Mouse (Mus musculus): ENCODE measurements around the gene 6030468B19Rik. TPM values are rescaled to one million over a fixed set of nuclear protein-coding genes. Genes with fewer than 3 reads are reported as not detected.
"Not testable (repeated sequence)": the region's sequence is repeated elsewhere in the genome, so short reads cannot be mapped to it uniquely, and the experiment has no call there.

6030468B19Rik gene
- total RNA-seq, 2 experiments from 2014 or later, result not detected

GRCm38 (mm10) chr11:117826164-117826563 is 28.7 kb downstream of the 6030468B19Rik start:
- no peak for DNase-seq
- intact Hi-C loops (cut with DNase I), result loop anchor here (5.0 kb wide), 3 partner anchors 119 to 594 kb away; no protein-coding TSS in a partner anchor

DNA sequence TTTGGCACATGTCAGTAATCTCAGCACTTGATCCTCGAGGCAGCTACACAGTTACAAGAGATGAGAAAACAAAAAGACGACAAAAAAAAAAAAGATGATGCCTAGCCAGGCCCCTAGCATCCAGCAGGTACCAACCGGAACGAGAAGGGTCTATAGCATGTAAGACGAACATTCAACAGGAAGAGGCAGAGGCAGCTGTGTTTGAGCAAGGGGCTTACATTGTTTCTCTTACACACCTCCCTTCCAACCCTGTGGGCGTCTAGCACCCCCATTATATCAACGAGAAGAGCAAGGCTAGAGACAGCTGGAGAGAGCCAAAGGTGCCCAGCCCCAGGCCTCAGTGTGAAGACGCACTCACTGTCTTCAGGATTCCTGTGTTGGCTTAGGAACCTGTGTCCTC is 29.5 kb downstream of the 6030468B19Rik start:
- intact Hi-C loops (cut with DNase I), result loop anchor here (5.0 kb wide), 3 partner anchors 120 to 595 kb away; no protein-coding TSS in a partner anchor
- DNase-seq, result no peak

DNA sequence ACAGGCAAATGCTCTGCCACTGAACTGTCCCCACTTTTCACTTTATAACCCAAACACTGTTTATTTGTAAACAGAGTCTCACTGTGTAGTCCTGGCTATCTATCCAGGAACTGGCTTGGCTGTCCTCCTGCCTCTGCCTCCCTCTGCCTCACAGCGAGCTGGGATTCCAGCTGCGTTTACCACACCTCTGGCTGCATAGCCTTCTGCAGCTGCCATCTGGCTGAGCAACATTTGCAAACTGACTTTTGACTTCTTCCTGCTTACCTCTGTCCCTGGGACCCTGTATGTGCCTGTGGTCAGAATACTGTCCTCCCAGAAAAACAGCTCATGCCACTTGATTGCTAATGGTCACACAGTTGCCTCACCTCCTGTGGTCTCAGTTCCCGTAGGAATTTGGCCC is 29.9 kb downstream of the 6030468B19Rik start:
- no peak for DNase-seq
- intact Hi-C loops (cut with DNase I), result loop anchor here (5.0 kb wide), 3 partner anchors 120 to 595 kb away; no protein-coding TSS in a partner anchor

GRCm38 (mm10) chr11:117828149-117828887 is 30.9 kb downstream of the 6030468B19Rik start:
- intact Hi-C loops (cut with DNase I), result loop anchor here (5.0 kb wide), 3 partner anchors 121 to 596 kb away; no protein-coding TSS in a partner anchor
- DNase-seq, result no peak

- no peak for DNase-seq
- intact Hi-C loops (cut with DNase I), result loop anchor here (5.0 kb wide), 3 partner anchors 122 to 597 kb away; no protein-coding TSS in a partner anchor
These were observed 31.6 kb downstream of the 6030468B19Rik start for GRCm38 (mm10) chr11:117828888-117829604.

- intact Hi-C loops (cut with DNase I), result loop anchor here (5.0 kb wide), 3 partner anchors 122 to 597 kb away; no protein-coding TSS in a partner anchor
These were observed 32.3 kb downstream of the 6030468B19Rik start for GRCm38 (mm10) chr11:117829671-117830215.

DNA sequence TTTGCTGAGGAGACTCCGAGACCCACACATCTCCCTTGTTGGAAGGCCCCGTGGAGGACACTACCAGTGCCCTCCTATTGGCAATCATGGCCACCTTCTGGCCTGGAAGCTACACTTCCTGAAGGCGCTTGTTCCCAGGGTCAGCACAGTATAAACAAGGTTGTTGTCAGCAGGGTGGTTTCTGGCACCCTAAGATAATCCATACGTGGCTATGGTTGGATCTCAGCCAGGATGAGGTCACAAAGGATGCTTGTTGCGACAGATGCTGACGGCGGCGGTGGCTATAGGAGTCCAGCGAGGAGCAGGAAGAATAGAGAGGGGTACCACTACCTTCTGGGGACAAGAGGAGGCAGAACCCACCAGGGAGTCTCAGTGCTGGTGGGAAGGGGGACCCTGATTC is 32.9 kb downstream of the 6030468B19Rik start:
- no peak for DNase-seq
- intact Hi-C loops (cut with DNase I), result no loop called here

More at GRCm38 (mm10) chr11:117829671-117830215, 32.3 kb downstream of the 6030468B19Rik start:
- DNase-seq, result no peak

DNA sequence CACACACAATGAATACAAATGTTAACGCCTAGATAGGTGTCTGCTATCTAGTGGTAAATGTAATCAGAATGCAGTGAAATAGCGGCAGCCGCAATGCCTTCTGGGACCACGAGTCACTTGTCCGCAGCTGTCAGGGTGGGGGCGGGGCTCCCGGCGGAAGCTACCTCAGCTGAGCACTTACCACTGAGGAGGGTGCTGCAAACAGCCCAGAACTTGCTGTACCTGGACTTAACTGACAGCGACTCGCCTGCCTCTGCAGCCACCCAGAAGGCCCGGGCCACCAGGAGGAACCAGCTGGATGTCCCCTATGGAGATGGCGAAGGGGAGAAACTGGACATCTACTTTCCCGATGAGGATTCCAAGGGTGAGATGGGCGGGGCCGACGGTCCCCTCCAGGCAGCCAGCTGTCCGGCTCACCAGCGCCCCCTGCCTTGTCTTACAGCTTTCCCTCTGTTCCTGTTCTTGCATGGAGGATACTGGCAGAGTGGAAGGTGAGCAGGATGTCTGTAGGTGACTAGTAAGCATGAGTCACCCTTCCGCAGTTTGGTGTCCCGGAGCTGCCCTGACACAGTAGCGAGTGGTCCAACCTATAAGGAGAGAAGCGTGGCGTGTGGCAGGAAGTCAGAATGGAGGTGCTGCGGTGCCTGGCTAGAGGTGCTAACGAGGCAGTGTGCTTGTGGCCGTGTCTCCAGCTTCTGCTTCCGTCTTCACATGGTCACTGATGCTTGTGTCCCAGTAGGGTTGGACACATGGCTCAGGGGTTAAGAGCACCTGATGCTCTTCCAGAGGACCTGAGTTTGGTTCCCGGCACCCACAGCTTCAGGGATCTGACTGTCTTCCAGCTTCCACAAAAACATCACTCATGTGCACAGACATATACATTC is 34.9 kb downstream of the 6030468B19Rik start:
- intact Hi-C loops (cut with DNase I), result no loop called here

DNA sequence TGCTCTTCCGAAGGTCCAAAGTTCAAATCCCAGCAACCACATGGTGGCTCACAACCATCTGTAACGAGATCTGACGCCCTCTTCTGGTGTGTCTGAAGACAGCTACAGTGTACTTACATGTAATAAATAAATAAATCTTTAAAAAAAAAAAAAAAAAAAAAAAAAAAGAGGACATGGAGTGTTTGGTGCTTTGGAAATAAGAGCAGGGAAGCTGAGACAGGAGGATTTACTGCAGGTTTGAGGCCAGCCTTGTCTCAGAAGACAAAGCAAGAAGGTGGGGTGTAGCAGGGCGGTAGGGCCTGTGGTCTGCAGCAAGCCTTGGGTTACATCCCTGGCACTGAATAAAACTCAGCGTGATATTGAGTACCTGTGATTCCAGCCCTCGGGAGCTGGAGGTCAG is 36.0 kb downstream of the 6030468B19Rik start:
- intact Hi-C loops (cut with DNase I); DNase-seq: not testable (repeated sequence)

More for the DNA sequence above, 34.9 kb downstream of the 6030468B19Rik start:
- DNase-seq, result peak; percentile 76 to 80

DNA sequence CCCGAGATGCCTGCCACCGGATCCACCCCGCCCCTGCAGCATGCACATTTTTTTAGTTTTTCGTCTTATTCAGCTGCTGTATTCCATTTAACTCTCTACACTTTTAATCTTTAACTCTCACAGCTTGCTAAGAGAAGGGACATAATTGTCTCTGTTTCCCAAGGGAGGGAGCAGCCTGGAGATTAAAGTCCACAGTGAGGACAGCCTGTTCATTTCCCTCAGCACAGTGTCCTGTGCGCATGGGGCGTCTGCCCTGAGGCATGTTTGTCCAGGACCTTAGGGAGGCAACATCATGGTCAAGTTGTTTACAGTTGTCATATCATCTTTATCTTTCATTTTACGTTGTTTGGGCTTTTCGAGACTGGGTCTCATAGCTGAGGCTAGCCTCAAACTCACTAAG is 36.6 kb downstream of the 6030468B19Rik start:
- intact Hi-C loops (cut with DNase I), result no loop called here
- no peak for DNase-seq

DNA sequence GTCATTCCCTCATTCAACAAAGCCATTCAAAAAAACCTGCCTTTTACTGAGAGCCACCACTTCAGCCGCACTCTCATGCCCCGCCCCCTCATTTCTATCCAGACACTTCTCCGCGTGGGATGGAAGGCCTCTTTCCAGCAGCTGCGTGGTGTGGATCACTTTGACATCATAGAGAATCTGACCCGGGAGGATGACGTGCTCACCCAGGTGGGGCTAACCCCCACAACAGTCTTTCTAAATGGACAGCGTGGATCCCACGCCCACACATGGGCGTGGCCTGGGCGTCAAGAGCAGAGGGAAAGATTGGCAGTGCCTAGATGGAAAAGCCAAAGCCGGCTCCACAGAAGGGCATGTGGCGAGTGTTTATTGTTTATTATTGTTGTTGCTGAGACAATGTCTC is 38.8 kb downstream of the 6030468B19Rik start:
- intact Hi-C loops (cut with DNase I), result no loop called here
- no peak for DNase-seq

GRCm38 (mm10) chr11:117838572-117838971 is 41.1 kb downstream of the 6030468B19Rik start:
- DNase-seq, result no peak
- intact Hi-C loops (cut with DNase I), result no loop called here

DNA sequence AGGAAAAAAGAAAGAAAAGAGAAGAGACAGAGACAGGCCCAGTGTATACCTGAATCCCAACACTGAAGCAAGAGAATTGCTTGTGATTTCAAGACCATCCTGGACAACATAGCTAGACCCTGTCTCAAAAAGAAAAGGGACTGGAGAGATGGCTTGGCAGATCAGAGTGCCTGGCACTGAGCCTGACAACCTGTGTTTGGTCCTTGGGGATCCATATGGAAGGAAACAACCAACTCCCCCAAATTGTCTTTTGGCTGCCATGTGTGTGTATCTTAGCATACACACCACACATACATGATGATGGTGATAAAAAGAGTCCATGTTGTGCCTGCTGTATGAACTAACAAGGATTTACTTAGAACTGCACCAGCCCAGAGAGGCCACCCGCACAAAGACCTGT is 41.6 kb downstream of the 6030468B19Rik start:
- no peak for DNase-seq
- intact Hi-C loops (cut with DNase I), result no loop called here

GRCm38 (mm10) chr11:117840910-117841309 is 43.5 kb downstream of the 6030468B19Rik start:
- no peak for DNase-seq
- intact Hi-C loops (cut with DNase I), result no loop called here

- intact Hi-C loops (cut with DNase I), result no loop called here
- DNase-seq, result no peak
These were observed 46.0 kb downstream of the 6030468B19Rik start for GRCm38 (mm10) chr11:117843434-117843833.

DNA sequence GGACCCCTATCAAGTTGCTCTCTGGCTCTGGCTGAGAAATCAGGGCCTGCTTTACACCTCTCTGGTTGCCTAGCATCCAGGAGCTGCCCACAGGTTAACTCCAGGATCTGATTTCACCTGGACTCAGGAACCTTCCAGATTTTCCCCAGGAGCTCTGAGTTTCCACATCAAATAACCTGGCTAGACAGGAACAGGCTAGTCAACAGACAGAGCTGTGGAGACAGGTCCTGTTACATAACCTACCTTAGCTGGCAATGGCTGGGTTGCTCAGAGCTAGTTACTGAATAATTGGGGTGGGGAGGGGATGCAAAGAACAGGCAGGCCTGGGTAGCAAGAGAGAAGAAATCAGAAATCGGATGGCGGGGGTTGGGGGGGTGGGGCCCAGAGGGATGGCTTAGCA is 47.5 kb downstream of the 6030468B19Rik start:
- intact Hi-C loops (cut with DNase I), result no loop called here
- DNase-seq, result no peak

GRCm38 (mm10) chr11:117845651-117846050 is 48.2 kb downstream of the 6030468B19Rik start:
- intact Hi-C loops (cut with DNase I), result no loop called here
- no peak for DNase-seq

DNA sequence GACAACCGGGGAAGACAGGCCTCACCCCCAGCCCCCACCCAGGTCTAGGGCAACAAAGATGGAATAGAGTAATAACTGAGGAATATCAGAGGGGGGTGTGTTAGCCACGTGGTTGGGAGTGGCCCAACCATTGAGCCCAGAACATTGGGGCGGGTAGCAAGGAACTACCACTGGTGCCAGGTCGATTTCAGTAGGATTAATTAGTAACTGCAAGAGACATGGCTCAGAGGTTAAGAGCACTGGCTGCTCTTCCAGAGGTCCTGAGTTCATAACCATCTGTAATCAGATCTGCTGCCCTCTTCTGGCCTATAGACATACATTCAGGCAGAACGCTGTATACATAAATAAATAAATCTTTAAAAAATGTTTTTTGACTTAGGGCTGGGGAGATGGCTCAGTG is 49.2 kb downstream of the 6030468B19Rik start:
- intact Hi-C loops (cut with DNase I), result no loop called here

DNA sequence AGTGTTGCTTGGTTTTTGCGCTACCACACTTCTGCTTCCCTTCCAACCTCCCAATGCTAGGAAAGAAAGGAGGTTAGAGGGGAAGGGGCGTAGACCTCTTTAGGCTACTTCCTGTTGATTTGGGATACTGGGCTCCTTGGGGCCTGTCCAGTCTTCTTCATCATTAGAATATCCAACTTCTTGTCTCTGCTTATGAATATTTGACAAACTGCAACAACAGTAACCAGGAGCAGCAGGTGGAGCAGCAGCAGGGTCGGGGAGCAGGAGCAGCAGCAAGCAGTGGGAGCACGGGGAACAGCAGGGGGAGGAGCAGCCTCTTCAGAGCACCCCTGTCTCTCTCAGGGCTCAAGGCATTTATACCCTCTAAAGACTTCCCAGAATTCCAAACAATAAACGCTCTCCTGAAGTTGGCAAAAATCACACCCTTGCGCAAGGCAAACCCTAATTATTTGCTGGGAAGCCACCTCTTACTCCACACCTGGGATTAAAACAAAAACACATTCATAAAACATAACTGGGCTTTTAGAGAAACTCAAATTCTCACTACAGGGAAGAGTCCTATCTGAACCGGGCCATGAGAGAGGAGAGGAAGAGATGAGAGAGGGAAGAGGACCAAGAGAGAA is 50.2 kb downstream of the 6030468B19Rik start:
- DNase-seq, result no peak
- intact Hi-C loops (cut with DNase I), result no loop called here

More for the DNA sequence above, 49.2 kb downstream of the 6030468B19Rik start:
- DNase-seq, result no peak
